Mouse (Mus musculus): ENCODE data around the gene Supt4a.

The Supt4a gene

GRCm38 (mm10) chr11:87768745-87769144, 31.4 kb downstream of the Supt4a start:
- DNase-seq (ENCODE audit: low spot score) = no peak

- peak; percentile 83 for DNase-seq (ENCODE audit: low spot score)
Observed at GRCm38 (mm10) chr11:87770989-87771388, 33.6 kb downstream of the Supt4a start.

GRCm38 (mm10) chr11:87772354-87772753, 35.0 kb downstream of the Supt4a start:
- no peak for DNase-seq (ENCODE audit: low spot score)

DNA sequence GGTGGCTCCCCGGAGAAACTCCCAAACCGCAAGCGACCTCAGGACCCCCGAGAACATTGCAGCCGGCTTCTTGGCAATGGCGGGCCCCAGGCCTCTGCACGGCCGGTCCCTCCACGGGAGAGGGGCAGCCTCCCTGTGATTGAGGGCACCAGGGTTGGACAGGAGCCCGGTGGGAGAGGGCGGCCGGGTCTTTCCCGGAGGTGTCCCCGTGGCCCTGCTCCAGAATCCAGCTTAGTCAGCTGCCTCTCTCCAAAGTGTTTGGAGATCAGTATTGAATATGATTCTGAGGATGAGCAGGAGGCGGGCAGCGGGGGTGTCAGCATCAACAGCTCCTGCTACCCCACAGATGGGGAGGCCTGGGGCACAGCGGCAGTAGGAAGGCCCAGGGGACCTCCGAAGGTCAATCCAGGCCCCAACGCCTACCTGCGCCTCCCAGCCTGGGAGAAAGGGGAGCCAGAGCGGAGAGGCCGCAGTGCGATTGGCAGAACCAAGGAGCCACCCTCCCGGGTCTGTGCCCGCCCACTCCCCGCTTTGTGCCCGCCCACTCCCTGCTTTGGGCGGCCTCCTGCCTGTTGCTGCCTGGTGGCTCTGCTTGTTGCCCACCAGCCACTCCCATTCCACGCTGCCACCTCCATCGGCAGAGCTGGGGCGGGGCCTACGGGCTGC, 40.9 kb downstream of the Supt4a start:
- DNase-seq (ENCODE audit: low spot score) = no peak

DNA sequence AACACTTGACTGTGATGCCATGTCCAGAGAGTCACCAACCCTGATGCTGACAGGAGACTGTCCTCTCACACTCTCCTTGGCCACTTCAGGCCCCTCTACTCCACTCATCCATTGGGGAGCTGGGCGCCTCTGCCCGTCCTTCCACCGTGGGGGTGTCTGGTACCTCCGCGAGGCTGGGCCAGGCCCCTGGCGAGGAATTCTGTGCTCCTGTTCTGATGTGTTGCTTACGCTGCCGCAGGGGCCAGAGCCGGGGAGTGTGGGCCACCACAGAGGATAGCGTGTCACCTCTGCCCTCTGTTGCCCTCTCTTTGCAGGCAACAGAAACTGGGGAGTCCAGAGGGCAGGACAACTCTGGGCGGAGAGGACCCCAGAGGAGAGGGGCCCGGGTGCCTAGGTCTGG, 41.6 kb downstream of the Supt4a start:
- no peak for DNase-seq (ENCODE audit: low spot score)

DNA sequence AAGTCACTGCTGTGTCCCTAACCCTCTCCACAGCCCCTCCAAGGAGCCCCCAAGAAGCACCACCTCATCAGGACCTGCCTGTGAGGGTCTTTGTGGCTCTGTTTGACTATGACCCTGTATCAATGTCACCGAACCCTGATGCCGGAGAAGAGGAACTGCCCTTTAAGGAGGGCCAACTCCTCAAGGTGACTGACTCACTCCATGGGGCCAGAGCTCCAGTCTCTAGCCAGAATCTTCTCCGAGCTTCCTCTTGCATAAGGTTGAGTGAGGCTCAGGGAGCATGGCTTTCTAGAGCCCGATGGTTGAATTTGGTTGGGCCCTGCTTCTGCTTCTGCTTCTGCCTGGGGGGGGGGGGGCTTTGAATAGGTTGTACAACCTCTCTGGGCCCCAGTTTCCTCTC, 42.0 kb downstream of the Supt4a start:
- DNase-seq (ENCODE audit: low spot score) = no peak

DNA sequence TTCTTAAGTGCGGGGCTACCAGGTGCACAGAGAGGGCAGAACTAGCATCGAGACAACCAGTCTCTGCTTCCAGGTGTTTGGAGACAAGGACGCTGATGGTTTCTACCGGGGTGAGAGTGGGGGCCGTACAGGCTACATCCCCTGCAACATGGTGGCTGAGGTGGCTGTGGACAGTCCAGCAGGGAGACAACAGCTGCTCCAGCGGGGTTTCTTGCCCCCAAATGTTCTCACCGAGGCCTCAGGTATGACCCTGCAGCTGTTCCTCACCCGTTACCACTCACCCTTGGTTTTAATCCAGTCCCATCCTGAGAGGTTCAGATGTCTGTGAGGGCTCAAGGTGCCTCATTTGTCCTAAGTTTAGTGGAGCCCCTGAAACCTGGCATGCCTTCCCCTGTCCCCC, 42.8 kb downstream of the Supt4a start:
- DNase-seq (ENCODE audit: low spot score) = no peak

DNA sequence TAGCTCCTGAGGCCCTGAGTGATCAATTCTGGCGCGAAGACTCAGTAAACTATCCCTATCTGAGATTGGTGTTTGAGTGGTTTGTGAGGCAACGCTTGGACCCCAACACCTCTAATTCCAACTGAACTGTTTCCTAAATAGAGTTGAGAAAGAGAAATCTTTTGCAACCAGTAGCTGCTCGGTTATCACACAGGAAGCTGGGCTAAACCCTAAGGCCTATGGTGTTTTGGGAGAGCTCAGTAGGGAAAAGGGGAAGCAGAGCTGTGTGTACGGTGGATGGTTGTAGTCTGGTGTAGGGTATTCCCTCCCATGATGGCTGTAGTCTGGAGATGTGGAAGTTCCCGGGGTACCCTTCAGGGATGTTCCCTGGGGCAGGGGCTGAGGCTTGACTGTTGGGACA, 52.7 kb downstream of the Supt4a start:
- no peak for DNase-seq (ENCODE audit: low spot score)
